In the genomic region with DNA sequence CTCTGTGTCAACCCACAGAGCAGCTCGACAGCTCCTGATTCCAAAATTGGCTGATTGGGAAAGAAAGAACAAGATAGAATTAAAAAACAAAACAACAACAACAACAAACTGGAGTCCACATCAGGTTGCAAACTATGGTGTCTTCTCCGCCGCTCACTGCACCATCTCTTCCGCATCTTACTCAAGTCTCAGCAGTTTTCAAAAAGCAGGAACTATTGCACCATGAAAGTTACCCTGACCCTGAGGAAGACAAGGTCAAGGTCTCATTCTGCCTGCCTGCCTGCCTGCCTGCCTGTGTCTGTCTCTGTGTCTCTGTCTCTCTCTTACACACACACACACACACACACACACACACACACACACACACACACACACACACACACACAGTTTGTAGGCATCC, we compare ENCODE assay signal across 20 mouse cellular contexts. TPM values are rescaled to one million over a fixed set of nuclear protein-coding genes. Genes with fewer than 3 reads are reported as not detected.
"Had no signal": no experiment of that assay in that cellular context is flagged by ENCODE, and none has a peak within 500 bp of the region (broad histone marks: within the 10 kb centered on the region; RNA-seq: fewer than 3 reads in every experiment).

No protein-coding gene starts in this region.

- H3K4me3 ChIP-seq: limb, embryonic 13.5 days; liver, embryonic 13.5 days; megakaryocyte, embryonic 14.5 days; midbrain, embryonic 15.5 days; neural tube, embryonic 12.5 days had no signal

- DNase-seq: kidney, adult 9 months; kidney, postnatal 36 days; left cerebral cortex, postnatal 4 days; liver, embryonic 13.5 days; lung, adult 18-20 months; retina, postnatal 1 day; right cerebral cortex, postnatal 4 days; spleen, adult 18-20 months; thymus, adult 18-20 months; thymus, postnatal 14 days had no signal

- H3K4me2 ChIP-seq: limb, embryonic 13.5 days; liver, embryonic 13.5 days; midbrain, embryonic 11.5 days; midbrain, embryonic 15.5 days; neural tube, embryonic 12.5 days had no signal

- H3K4me1 ChIP-seq: limb, embryonic 13.5 days; liver, embryonic 13.5 days; midbrain, embryonic 15.5 days; neural tube, embryonic 12.5 days had no signal

- H3K27me3 ChIP-seq: limb, embryonic 13.5 days; liver, embryonic 13.5 days; megakaryocyte, embryonic 14.5 days; midbrain, embryonic 15.5 days; neural tube, embryonic 12.5 days had no signal

- H3K9me3 ChIP-seq: limb, embryonic 13.5 days; liver, embryonic 13.5 days; midbrain, embryonic 15.5 days; neural tube, embryonic 12.5 days had no signal

- H3K9ac ChIP-seq: limb, embryonic 13.5 days; liver, embryonic 13.5 days; midbrain, embryonic 15.5 days; neural tube, embryonic 12.5 days had no signal

- ATAC-seq: midbrain, embryonic 15.5 days had no signal

- H3K27ac ChIP-seq: kidney, postnatal 0 days; limb, embryonic 13.5 days; liver, embryonic 13.5 days; midbrain, embryonic 15.5 days; neural tube, embryonic 12.5 days had no signal

RNA-seq across cellular contexts. Expression of a gene that starts 48.1 kb away (rescaled TPM):
- total RNA-seq: left cerebral cortex, adult 18-20 months; left cerebral cortex, postnatal 10 days; monocyte, adult 5-6 weeks had no signal
- polyA plus RNA-seq: limb, embryonic 13.5 days; liver, embryonic 13.5 days; midbrain, embryonic 11.5 days; neural tube, embryonic 12.5 days; stomach, embryonic 14.5 days had no signal
